Mouse (Mus musculus): ENCODE data around the gene Macf1. TPM values are rescaled to one million over a fixed set of nuclear protein-coding genes. Genes with fewer than 3 reads are reported as not detected.
"Not testable (repeated sequence)": the region's sequence is repeated elsewhere in the genome, so short reads cannot be mapped to it uniquely, and the experiment has no call there.

The Macf1 gene
- total RNA-seq, 2 experiments from 2014 or later: 271 to 291 TPM

DNA sequence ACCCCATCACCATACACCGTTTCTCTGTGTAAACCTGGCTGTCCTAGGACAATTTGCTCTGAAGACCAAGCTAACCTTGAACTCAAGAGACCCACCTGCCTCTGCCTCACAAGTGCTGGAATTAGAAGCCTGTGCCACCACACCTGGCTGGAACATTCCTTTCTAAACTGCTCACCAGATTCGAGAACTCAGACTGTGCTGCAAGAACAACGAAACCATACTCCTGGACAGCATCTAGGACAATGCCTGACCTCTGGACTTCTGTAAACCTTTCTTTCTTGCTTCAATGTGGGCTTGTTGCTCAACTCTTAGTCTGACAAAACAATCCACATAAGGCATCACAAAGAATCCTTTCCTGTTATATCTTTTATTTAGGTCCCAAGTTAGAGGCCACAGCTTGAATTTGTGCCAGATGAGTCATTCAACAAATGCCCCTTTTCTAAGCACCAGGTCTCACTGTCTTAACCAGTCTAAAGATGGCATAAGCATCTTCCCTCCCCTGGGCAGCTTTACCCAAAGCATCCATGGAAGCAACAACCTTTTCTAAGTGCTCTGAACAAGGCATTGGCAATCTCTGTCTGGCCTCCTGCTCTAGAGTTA is 38.8 kb downstream of the Macf1 start:
- no peak for DNase-seq
- intact Hi-C loops (cut with DNase I): no loop called here

DNA sequence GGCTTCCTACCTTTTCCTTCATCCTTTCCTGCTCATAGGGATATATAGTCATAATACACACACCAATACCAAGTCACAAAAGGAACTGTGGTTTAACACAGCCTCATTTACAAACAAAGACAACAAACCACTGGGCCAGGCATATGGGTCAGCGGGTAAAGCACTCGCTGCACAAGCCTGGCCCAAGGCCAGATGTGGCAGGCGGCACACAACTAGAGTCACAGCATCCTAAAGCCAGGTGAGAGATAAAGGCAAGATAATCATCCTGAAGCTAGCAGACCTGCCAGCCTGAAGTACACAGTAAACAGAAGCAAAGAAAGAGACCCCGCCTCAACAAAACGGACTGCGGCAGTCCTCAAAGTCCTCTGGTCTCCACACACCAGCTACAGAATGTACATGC is 40.6 kb downstream of the Macf1 start:
- intact Hi-C loops (cut with DNase I): no loop called here
- DNase-seq: no peak

DNA sequence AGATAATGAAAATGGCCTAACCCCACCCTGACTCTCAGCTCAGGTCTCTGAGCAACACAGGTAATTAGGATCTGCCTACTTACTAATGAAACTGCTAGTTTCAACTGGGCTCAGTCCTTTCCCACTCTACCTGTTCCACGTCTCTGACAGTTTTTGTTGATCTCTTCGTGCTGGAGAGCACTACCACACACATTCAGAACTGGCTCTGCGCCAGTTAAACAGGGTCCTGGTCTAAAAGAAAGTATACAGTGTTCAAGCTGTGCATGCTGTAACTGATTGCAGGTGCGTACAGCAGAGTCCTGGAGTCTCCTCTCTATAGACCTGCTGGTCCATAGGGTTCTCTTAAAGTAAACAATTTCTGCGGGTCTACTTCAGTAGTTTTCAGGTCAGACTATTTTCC is 41.3 kb downstream of the Macf1 start:
- intact Hi-C loops (cut with DNase I): no loop called here
- no peak for DNase-seq

DNA sequence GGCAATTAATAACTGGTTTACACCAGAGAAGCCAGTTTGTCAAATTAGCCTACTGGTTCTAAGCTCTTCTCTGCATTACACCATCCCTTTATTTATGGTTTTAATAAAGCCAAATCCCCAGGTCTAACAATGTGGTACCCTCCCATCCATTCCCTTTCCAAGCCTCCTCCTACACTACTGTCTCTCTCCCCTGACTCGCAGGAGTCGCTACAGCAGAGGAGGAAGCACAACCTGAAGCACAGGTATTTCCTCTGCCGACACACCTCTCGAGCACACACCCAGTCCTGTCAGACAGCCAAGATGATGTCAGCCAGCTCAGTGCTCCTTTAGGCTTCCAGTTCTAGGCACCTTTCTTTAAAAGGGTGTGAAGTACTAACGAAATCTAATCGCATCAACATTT is 47.0 kb downstream of the Macf1 start:
- intact Hi-C loops (cut with DNase I): no loop called here
- DNase-seq: no peak

DNA sequence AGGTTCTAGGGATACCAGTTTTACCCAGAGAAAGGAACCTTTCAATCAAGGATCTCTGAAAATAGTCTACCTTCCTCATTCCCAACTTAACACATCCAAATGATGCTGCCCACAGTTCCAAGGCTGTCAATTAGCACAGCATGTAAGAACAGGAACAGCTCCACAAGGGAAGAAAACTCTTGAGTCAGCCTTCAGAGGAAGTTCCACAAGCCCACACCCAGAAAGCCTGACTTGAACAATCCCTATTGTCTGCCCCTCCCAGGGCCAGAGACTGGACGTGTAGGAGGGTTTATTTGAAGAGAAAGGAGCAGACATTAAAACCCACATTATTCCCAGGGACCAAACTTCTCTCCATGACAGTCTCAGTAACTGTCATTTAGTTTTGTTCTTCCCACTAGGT is 48.7 kb downstream of the Macf1 start:
- intact Hi-C loops (cut with DNase I): no loop called here
- peak in 1 of 2 experiments; percentile 18 for DNase-seq

DNA sequence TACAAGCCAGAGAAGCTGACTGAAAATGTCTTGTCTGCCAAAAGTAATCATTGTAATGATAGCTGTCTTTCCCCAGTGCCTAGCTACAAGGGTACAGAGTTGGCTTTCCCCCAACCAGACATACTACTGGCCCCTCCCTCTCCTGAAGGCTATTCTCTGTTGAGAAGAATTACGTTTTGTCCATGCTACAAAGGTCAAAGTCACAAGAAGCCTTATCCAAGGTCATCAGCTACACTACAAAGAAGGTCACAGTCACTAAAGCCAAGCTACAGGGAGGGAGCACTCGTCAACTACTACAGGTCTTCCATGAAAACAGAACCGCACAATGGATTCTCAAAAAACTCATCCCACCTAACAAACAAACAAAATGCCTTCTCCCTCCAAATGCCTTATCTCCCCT is 49.7 kb downstream of the Macf1 start:
- no peak for DNase-seq
- intact Hi-C loops (cut with DNase I): no loop called here

DNA sequence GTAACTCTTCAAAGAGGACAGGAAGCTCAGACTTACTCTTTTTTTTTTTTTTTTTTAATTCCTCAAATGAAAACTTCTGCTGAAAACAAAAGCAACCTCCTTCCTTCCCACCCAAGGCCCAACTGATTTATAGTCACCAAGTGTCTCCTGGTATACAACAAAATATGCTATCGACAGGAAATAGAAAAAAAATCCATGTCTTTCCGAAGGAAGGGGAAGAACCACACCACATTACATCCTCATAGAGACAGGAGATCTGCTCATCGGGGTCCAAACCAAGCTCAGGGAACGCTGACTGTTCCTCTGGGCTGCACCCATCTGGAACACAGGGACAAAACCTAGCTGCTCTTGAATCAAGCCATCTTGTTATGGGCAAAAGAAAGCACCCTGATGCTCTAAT is 50.3 kb downstream of the Macf1 start:
- no peak for DNase-seq
- intact Hi-C loops (cut with DNase I): loop anchor here (1.0 to 2.0 kb wide), 2 partner anchors 33 to 45 kb away; no protein-coding TSS in a partner anchor

DNA sequence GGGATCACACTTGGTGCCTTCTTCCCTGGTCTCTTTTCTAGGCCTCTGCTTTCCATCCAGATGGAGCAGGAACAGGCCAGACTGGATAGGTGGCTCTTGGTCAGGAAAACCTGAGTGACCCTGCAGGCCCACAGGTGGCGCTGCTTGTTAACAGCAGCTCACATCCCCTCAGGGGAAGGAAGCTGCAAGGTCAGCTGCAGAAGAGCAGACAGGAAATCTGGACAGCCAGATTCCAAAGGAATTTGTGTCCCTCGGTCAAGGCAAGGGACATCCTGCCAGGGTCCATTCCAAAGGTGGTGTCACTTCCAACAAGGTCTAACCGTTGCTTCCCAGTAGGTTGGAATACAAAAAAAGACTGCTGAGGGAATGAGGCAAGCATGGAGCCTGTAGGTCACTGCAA is 50.8 kb downstream of the Macf1 start:
- intact Hi-C loops (cut with DNase I): loop anchor here (1.0 to 2.0 kb wide), 2 partner anchors 34 to 45 kb away; no protein-coding TSS in a partner anchor
- peak; percentile 74 to 76 for DNase-seq

DNA sequence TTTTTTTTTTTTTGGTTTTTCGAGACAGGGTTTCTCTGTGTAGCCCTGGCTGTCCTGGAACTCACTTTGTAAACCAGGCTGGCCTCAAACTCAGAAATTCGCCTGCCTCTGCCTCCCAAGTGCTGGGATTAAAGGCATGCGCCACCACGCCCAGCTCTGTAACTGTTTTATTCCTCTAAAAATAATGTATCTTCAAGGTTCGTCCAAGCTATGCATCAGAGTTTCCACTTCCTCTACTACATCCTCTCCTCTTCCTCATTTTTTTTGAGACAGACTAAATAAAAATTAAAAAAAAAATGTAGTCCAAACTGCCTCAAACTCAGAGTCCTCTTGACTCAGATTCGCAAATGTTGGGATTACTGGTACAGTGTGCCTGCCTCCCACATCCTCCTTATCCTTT is 52.0 kb downstream of the Macf1 start:
- not testable (repeated sequence) for DNase-seq
- intact Hi-C loops (cut with DNase I): loop anchor here (2.0 kb wide), 1 partner anchor 43 kb away; no protein-coding TSS in a partner anchor

DNA sequence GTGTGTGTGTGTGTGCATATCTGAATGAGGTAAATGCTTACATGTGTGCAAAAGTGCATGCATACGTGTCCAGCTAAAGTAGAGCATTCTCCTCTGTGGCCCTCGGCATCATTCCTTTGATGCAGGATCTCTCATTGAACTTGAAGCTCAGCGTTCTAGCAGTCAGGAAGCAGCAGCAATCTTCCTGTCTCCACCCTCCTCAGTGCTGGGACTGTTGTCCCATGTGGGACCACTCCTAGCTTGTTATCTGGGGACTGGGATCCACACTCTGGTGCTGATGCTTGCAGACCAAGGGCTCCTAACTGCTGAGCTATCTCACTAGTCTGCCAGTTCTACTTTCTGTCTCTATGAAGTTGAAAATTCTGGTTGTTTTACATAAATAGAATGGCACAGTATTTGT is 52.5 kb downstream of the Macf1 start:
- intact Hi-C loops (cut with DNase I): loop anchor here (2.0 kb wide), 1 partner anchor 43 kb away; no protein-coding TSS in a partner anchor
- no peak for DNase-seq

DNA sequence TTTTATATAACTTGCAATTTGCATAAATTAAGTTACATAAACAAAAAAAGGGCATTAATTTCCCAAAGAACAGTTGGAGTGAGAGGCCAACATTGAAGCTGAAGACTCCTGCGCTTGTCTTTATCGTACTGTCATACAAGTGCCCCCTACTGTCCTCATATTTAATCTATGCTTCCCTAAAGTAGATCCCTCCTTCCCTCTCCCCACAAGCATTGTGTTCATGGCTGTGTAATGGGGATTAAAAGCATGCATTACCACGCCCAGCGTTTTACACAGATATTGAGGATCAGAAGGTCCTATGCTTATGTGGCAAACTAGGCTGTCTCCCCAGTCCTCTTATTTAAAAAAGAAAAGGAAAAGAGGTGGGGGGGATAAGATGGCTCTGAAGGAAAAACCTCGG is 56.5 kb downstream of the Macf1 start:
- intact Hi-C loops (cut with DNase I): no loop called here
- no peak for DNase-seq

DNA sequence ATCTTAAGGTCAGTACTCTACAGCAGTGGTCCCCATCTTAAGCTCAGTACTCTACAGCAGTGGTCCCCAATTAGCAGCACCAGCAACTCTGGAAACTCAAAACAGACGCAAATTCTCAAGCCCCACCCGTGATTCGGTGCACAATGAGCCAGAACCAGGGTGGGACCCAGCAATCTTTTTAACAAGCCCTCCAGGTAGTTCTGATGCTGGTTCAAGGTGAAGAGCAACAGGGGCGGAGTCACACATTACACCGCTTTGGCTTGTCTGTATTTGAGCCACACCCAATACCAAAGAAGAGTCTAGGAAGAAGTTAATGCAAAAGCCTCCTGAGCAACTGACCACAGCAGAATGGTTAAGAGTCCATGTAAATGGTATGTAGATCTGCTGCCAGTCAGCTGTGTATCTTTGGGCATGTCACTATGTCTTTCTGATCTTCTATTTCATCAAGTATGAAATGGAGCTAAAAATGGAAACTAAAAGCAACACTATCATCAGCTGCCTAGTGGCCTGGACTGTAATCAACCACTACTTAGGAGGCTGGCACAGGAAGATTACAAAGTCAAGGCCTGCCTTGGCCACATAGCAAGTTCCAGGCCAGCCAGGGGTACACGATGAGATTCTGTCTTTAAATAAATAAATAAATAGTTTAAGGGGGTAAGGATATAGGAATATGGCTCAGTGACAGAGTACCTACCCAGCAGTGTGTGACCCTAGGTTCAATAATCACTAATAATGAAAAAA is 58.7 kb downstream of the Macf1 start:
- intact Hi-C loops (cut with DNase I): loop anchor here (2.0 kb wide), 1 partner anchor 37 kb away; no protein-coding TSS in a partner anchor
- DNase-seq: no peak

DNA sequence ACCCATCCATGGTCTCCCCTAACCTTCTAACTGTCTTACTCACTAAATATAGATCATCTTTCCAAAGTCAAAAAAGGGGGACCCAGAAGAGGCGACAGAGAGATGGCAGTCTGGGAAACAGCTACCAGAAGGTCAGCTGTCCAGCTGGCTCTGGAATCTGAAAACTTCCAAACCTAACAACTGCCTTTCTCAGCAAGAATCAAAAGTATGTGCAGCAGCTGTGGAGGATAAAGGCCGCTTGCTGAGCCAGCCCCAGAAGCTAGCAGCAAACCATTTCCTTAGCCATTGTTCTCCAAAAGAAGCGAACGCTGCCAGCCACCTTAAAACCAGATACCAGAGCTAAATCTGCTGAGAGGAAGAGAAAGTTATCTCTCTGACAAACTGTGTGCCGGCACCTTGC is 59.7 kb downstream of the Macf1 start:
- peak; percentile 27 to 51 for DNase-seq
- intact Hi-C loops (cut with DNase I): loop anchor here (2.0 kb wide), 1 partner anchor 36 kb away; no protein-coding TSS in a partner anchor

DNA sequence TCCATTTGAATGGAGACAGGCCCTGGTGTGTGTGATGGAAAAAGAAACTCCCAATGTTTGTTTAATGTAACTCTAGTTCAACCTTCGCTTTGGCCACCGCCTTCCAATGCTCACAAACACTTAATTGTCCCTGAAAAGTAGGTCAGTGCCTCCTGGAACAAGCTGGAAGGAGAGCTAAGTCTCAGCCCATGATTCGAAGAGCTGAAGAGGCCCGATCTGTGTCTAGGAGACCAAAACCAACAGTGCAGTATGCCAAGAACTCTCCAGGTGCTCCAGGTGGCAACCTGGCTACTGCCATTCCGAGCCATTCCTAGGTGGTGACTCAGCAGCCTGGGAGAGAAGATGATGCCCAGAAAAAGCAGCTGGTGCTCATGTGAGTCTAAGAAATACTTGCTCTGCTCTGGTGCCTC is 60.4 kb downstream of the Macf1 start:
- intact Hi-C loops (cut with DNase I): loop anchor here (2.0 kb wide), 1 partner anchor 35 kb away; no protein-coding TSS in a partner anchor
- DNase-seq: no peak

DNA sequence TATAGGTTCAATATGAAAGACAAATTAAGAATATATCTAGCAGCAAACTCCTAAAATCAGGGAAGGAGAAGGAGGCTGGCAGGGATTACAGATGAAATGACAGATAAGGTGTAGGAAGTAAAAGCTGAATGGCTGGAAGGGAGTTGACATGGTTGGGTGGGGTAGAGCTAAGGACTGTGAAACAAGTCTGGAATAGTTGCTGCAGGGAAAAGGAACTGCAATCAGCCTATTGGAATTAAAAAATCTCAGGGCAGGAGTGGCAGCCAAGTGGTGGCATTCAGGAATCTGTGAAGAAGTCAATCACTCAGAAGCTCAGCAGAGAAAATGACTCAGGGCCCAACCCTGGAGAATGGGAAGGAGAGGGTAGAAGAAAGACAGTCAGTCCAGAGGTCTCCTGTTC is 62.4 kb downstream of the Macf1 start:
- intact Hi-C loops (cut with DNase I): no loop called here

DNA sequence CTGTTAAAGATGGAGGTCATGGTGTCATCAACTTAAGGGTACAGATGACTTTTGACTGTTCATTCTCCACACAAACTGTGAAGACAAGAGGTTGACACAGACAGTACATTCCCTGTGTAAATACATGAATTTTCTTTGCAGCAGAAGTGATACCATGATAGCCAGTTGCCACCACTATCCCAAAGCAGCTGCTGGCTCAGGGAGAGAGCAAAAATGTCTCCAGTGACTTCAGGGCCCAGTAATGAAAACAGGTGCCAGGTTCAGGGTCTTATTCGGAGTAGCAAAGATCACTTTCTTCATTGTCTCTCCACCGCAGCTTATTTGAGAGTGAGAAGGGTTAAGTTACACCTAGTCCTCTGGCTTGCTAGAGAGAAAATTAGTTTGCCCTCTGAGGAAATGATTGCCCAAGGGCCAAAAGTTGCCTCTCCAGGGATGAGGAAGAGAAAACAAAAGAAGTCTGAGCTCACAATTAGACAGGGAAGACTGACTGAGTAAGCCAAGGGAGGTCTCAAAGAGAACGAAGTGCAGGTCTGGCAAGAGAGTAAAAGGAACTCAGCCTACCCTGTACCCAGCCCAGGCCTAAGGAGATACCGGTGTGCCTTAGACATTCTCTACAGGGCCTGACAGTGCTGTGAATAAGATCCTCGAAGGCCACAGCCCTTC is 66.3 kb downstream of the Macf1 start:
- DNase-seq: no peak
- intact Hi-C loops (cut with DNase I): no loop called here

More for the DNA sequence above, 62.4 kb downstream of the Macf1 start:
- DNase-seq: no peak

DNA sequence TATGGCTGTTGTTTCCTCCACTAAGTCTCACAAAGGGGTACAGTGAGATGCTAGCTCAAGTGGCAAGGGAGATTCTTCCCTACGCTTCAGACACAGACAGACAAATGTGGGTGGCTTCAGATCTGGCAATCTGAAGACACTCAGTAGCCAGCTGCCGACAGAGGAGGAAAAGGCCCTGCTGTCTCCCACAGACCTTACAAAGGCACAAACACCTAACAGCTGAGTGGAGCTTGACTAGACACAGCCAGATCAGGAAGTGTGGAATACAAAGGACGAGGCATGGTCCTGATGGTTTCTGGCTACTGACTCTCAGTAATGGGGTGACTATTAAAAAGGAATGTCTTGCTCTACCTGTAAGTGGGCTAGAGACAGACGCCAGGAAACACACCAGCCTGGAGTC is 67.2 kb downstream of the Macf1 start:
- DNase-seq: no peak
- intact Hi-C loops (cut with DNase I): no loop called here

DNA sequence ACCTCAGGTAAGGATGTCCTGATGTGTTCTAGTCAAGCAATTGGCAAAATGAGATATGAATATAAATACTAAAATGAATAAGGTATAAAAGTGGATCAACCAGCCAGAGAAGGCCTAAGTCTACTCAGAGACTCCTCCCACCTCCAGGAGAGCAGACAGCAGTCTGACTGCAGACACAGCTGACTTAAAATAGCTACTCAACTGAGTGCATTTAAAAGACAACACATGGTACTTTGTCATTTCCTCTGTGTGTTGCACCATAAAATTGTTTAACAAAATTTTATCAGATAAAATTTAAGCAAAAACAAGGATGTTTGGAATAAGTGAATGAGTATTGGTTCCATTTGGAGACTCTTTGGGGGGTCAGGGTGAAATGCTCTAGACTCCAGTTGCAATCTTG is 67.7 kb downstream of the Macf1 start:
- DNase-seq: no peak
- intact Hi-C loops (cut with DNase I): no loop called here

DNA sequence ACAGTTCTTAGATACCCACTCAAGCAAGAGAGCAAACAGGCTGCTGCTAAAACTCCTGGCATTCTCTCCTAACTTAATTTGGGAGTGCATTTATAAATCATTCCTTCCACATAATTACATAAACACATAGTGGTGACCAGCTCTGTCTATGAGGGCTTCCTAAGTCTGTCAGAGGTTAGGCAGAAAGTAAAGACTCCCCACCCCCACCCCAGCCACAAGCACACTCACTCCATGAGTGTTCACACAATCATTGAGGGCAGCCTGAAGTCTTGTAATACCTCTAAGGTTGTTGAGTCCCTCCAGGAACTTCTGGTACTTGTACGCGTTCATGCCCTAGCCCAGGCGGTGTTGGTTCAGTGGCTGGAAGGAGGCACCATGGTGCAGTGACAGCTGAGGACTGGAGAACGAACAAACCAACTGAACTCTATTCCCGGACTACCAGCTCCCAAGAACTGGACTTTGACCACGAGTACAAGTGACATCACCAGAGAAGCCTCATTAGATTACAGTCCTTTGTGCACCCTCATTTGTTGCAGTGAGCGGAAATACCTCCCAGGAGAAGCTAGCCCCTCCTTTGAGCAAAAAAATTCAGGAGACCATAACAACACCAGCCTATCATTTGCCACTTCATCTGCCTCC is 70.7 kb downstream of the Macf1 start:
- DNase-seq: no peak
- intact Hi-C loops (cut with DNase I): no loop called here

DNA sequence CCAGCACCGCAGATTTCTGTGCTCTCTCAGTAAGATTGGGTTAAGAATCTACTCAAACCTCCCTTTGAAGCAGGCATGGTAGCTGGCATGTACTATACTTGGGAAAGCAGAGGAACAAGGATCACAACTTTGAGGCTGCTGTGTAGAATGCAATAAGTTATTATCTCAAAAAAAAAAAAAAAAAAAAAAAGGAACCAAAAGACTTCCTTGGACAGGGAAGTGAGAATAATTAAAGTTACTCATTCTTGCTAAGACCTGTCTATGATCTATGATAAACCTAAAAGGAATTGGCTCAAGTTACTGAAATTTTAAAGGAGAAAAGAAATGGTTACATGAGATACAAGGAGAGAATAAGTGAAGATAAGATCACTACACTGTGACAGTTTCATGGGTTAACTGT is 72.2 kb downstream of the Macf1 start:
- intact Hi-C loops (cut with DNase I): no loop called here
- DNase-seq: no peak

DNA sequence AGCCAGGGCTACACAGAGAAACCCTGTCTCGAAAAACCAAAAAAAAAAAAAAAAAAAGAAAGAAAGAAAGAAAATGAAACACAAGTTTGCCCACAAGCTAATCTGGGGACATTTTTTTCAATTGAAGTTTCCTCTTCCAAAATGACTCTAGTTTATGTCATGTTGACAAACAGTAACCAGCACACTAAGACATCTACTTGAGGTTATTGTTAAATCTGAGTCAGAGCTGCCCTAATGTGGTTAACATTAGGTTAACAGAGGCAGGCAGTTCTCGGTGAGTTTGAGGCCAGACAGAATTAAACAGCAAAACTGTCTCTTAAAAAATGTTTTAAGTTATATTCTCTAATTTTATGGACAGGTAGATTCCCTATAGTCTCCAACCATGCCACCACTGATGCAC is 72.9 kb downstream of the Macf1 start:
- DNase-seq: no peak
- intact Hi-C loops (cut with DNase I): no loop called here

Data from heart, postnatal 14 days (tissue).